Mouse (Mus musculus) midbrain, embryonic 15.5 days (tissue): ENCODE measurements at regions not wholly inside any gene's neighbourhood (a gene's known extent, or its start where the extent isn't known, plus 50 kb on each side); places are given as distances from the start of the nearest gene placed in this dataset.

Source experiments
- ATAC-seq: fragments of 200-750 bp; cut with Nextera tagmentation; replicated peaks from 2 replicates; pipeline ENCODE4 v1.8.0; 2017; ENCODE audit warnings: moderate TSS enrichment
- H3K27ac ChIP-seq: fragments of 300-500 bp; sonication (generic); 2 replicates; pipeline ENCODE4 v1.5.1; 2015; ENCODE audit warnings: mild to moderate bottlenecking, inconsistent platforms
- H3K27me3 ChIP-seq: fragments of 300-500 bp; sonication (generic); replicated peaks from 2 replicates; pipeline ENCODE4 v1.6.1; 2015; ENCODE audit warnings: inconsistent platforms
- H3K36me3 ChIP-seq: fragments of 300-500 bp; sonication (generic); replicated peaks from 2 replicates; pipeline ENCODE4 v1.6.1; 2015; ENCODE audit warnings: inconsistent platforms
- H3K4me1 ChIP-seq: fragments of 300-500 bp; sonication (generic); 2 replicates; pipeline ENCODE4 v1.6.1; 2015; ENCODE audit warnings: inconsistent platforms
- H3K4me2 ChIP-seq: fragments of 300-500 bp; sonication (generic); 2 replicates; pipeline ENCODE4 v1.6.1; 2015; ENCODE audit warnings: inconsistent platforms, mild to moderate bottlenecking, moderate library complexity
- H3K4me3 ChIP-seq: fragments of 300-500 bp; sonication (generic); 2 replicates; pipeline ENCODE4 v1.5.1; 2015; ENCODE audit warnings: mild to moderate bottlenecking, inconsistent platforms
- H3K9ac ChIP-seq: fragments of 300-500 bp; sonication (generic); 2 replicates; pipeline ENCODE4 v1.6.1; 2015; ENCODE audit warnings: mild to moderate bottlenecking, inconsistent platforms
- H3K9me3 ChIP-seq: fragments of 300-500 bp; sonication (generic); 2 replicates; pipeline ENCODE4 v1.6.1; 2016; ENCODE audit warnings: inconsistent platforms
- whole genome bisulfite sequencing: fragments of 180-500 bp; shearing (Covaris S2); methylation state at CpG from one replicate; pipeline ENCODE4 v1.1.7; 2015; ENCODE audit warnings: mixed read lengths; 5-methylcytosine and 5-hydroxymethylcytosine counted together

- Histone ChIP-seq H3K4me2 (no peak overlapping the region), H3K27me3 (no peaks in the 10 kb centered on the region), H3K9me3 (no peaks in the 10 kb centered on the region), H3K36me3 (no peaks in the 10 kb centered on the region), H3K4me1 (no peaks in the 10 kb centered on the region), H3K27ac (no peak overlapping the region), H3K4me3 (no peak overlapping the region), H3K9ac (no peak overlapping the region)
- ATAC-seq, result no peak
- WGBS, result 80% methylated on average over 7 of the region's 7 CpGs
Measured at GRCm38 (mm10) chr2:171766193-171766930, 276.9 kb downstream of the Cbln4 start.

GRCm38 (mm10) chr2:171765071-171765470, 278.2 kb downstream of the Cbln4 start:
- Histone ChIP-seq H3K9me3 (no peaks in the 10 kb centered on the region), H3K4me2 (no peak overlapping the region), H3K36me3 (no peaks in the 10 kb centered on the region), H3K4me1 (no peaks in the 10 kb centered on the region), H3K27ac (no peak overlapping the region), H3K9ac (no peak overlapping the region), H3K27me3 (no peaks in the 10 kb centered on the region), H3K4me3 (no peak overlapping the region)
- WGBS, result 91% methylated on average over 4 of the region's 4 CpGs
- ATAC-seq, result no peak

- H3K4me3 ChIP-seq, result no peak overlapping the region
- no peaks in the 10 kb centered on the region for H3K9me3 ChIP-seq
- no peaks in the 10 kb centered on the region for H3K27me3 ChIP-seq
- H3K9ac ChIP-seq, result no peak overlapping the region
- WGBS, result 63% methylated on average over 9 of the region's 9 CpGs
- no peak overlapping the region for H3K27ac ChIP-seq
- H3K36me3 ChIP-seq, result no peaks in the 10 kb centered on the region
- no peak for ATAC-seq
- H3K4me2 ChIP-seq, result no peak overlapping the region
- H3K4me1 ChIP-seq, result no peaks in the 10 kb centered on the region
Measured at GRCm38 (mm10) chr2:171753502-171753901, 289.8 kb downstream of the Cbln4 start.

GRCm38 (mm10) chr2:171747162-171747561, 296.1 kb downstream of the Cbln4 start:
- 22% methylated on average over 1 of the region's 1 CpGs for WGBS

GRCm38 (mm10) chr2:171743111-171743510, 300.2 kb downstream of the Cbln4 start:
- no peaks in the 10 kb centered on the region for H3K36me3 ChIP-seq
- H3K9ac ChIP-seq, result no peak overlapping the region
- no peak overlapping the region for H3K27ac ChIP-seq
- H3K4me1 ChIP-seq, result no peaks in the 10 kb centered on the region
- no peak overlapping the region for H3K4me2 ChIP-seq
- no peaks in the 10 kb centered on the region for H3K9me3 ChIP-seq
- no peak overlapping the region for H3K4me3 ChIP-seq
- ATAC-seq, result no peak
- H3K27me3 ChIP-seq, result no peaks in the 10 kb centered on the region
- 39% methylated on average over 2 of the region's 2 CpGs for WGBS

More at GRCm38 (mm10) chr2:171747162-171747561, 296.1 kb downstream of the Cbln4 start:
- H3K36me3 ChIP-seq, result no peaks in the 10 kb centered on the region
- no peak overlapping the region for H3K4me2 ChIP-seq
- H3K9ac ChIP-seq, result no peak overlapping the region
- no peaks in the 10 kb centered on the region for H3K27me3 ChIP-seq
- H3K4me1 ChIP-seq, result no peaks in the 10 kb centered on the region
- H3K27ac ChIP-seq, result no peak overlapping the region
- no peak for ATAC-seq
- no peaks in the 10 kb centered on the region for H3K9me3 ChIP-seq
- no peak overlapping the region for H3K4me3 ChIP-seq

- no peaks in the 10 kb centered on the region for H3K27me3 ChIP-seq
- no peaks in the 10 kb centered on the region for H3K36me3 ChIP-seq
- no peak overlapping the region for H3K27ac ChIP-seq
- ATAC-seq, result no peak
- no peak overlapping the region for H3K4me2 ChIP-seq
- no peaks in the 10 kb centered on the region for H3K9me3 ChIP-seq
- WGBS, result 79% methylated on average over 11 of the region's 11 CpGs
- H3K4me1 ChIP-seq, result no peaks in the 10 kb centered on the region
- H3K9ac ChIP-seq, result no peak overlapping the region
- no peak overlapping the region for H3K4me3 ChIP-seq
Measured at GRCm38 (mm10) chr2:171742706-171743105, 300.6 kb downstream of the Cbln4 start.

- no peak overlapping the region for H3K9ac ChIP-seq
- no peaks in the 10 kb centered on the region for H3K4me1 ChIP-seq
- no peaks in the 10 kb centered on the region for H3K9me3 ChIP-seq
- H3K36me3 ChIP-seq, result no peaks in the 10 kb centered on the region
- no peak overlapping the region for H3K4me3 ChIP-seq
- no peak for ATAC-seq
- no peak overlapping the region for H3K4me2 ChIP-seq
- H3K27ac ChIP-seq, result no peak overlapping the region
- 88% methylated on average over 8 of the region's 8 CpGs for WGBS
- H3K27me3 ChIP-seq, result no peaks in the 10 kb centered on the region
Measured at GRCm38 (mm10) chr2:171737761-171738160, 305.5 kb downstream of the Cbln4 start.

GRCm38 (mm10) chr2:171735061-171735490, 308.2 kb downstream of the Cbln4 start:
- H3K4me2 ChIP-seq, result no peak overlapping the region
- ATAC-seq, result no peak
- H3K36me3 ChIP-seq, result no peaks in the 10 kb centered on the region
- no peaks in the 10 kb centered on the region for H3K9me3 ChIP-seq
- H3K4me1 ChIP-seq, result no peaks in the 10 kb centered on the region
- no peaks in the 10 kb centered on the region for H3K27me3 ChIP-seq
- H3K9ac ChIP-seq, result no peak overlapping the region
- no peak overlapping the region for H3K27ac ChIP-seq
- 89% methylated on average over 14 of the region's 14 CpGs for WGBS
- H3K4me3 ChIP-seq, result no peak overlapping the region

GRCm38 (mm10) chr2:171734634-171734987, 308.7 kb downstream of the Cbln4 start:
- Histone ChIP-seq H3K27me3 (no peaks in the 10 kb centered on the region), H3K9ac (no peak overlapping the region), H3K4me1 (no peaks in the 10 kb centered on the region; the same call in 1 of the 2 replicates), H3K27ac (no peak overlapping the region), H3K9me3 (no peaks in the 10 kb centered on the region), H3K4me2 (no peak overlapping the region), H3K4me3 (no peak overlapping the region), H3K36me3 (no peaks in the 10 kb centered on the region)
- WGBS, result 77% methylated on average over 4 of the region's 4 CpGs
- no peak for ATAC-seq

- Histone ChIP-seq H3K36me3 (no peaks in the 10 kb centered on the region), H3K9me3 (no peaks in the 10 kb centered on the region), H3K9ac (no peak overlapping the region), H3K27ac (no peak overlapping the region), H3K4me3 (no peak overlapping the region), H3K4me2 (no peak overlapping the region), H3K4me1 (no peaks in the 10 kb centered on the region; the same call in 1 of the 2 replicates), H3K27me3 (no peaks in the 10 kb centered on the region)
- 76% methylated on average over 14 of the region's 14 CpGs for WGBS
- ATAC-seq, result no peak
Measured at GRCm38 (mm10) chr2:171733965-171734633, 309.2 kb downstream of the Cbln4 start.

- Histone ChIP-seq H3K9me3 (no peaks in the 10 kb centered on the region), H3K4me2 (no peak overlapping the region), H3K4me1 (no peaks in the 10 kb centered on the region), H3K9ac (no peak overlapping the region), H3K4me3 (no peak overlapping the region), H3K27ac (no peak overlapping the region), H3K36me3 (no peaks in the 10 kb centered on the region), H3K27me3 (no peaks in the 10 kb centered on the region)
- WGBS, result 85% methylated on average over 5 of the region's 5 CpGs
- no peak for ATAC-seq
Measured at GRCm38 (mm10) chr2:171719269-171719668, 324.0 kb downstream of the Cbln4 start.

GRCm38 (mm10) chr2:171718855-171719254, 324.4 kb downstream of the Cbln4 start:
- H3K4me2 ChIP-seq, result no peak overlapping the region
- H3K9me3 ChIP-seq, result no peaks in the 10 kb centered on the region
- ATAC-seq, result no peak
- WGBS, result 91% methylated on average over 5 of the region's 5 CpGs
- no peak overlapping the region for H3K4me3 ChIP-seq
- no peaks in the 10 kb centered on the region for H3K4me1 ChIP-seq
- no peaks in the 10 kb centered on the region for H3K27me3 ChIP-seq
- no peak overlapping the region for H3K9ac ChIP-seq
- no peaks in the 10 kb centered on the region for H3K36me3 ChIP-seq
- no peak overlapping the region for H3K27ac ChIP-seq
